Mouse (Mus musculus) G1E-ER4 (cell line): ENCODE measurements around the gene Dync2h1. TPM values are rescaled to one million over a fixed set of nuclear protein-coding genes. Genes with fewer than 3 reads are reported as not detected.

Experiments used
- GATA1 ChIP-seq: IDR thresholded peaks from one replicate; pipeline ENCODE4 v1.8.0; 2012; ENCODE audit warnings: low read length, inconsistent platforms
- polyA plus RNA-seq: library from polyadenylated mRNA; stranded (reverse); fragments of >175 nt; gene quantifications from 2 replicates; pipeline ENCODE4 v1.2.3, GENCODE M21; 2012

Gene Dync2h1
- 0.24 and 0.44 TPM in 2 replicates for polyA plus RNA-seq

DNA sequence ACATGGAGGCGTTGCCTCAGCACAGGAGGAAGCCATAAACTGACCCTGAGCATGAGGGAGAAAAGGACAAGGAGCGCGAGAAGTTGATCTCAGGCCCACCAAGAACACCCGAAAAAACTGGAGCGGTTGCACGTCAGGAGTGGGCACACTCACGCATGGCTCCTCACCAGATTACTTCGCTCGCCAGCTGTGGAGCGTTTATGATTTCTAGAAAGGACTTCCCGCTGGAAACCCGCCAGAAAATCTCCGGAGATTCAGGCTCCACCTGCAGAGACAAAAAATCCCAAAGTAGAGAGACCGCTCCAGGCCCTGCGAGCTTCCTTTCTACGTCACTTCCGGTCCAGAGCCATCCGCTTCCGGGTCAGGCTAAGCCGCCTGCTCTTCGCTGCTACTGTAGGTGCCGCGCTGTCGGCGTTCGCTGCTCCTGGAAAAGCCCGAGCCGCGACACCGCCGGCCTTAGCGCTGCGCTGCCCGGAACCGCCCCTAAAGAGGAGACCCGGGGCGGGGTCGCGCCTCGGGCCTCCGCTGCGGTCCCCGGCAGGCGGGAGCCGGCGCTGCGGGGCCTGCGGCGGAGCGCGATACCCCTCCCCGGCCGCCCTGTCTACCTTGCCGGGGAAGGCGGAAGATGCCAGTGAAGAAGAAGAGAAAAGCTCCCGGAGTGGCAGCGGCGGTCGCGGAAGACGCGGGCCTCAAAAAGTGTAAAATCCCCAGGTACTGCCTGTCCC lies at the start of gene Dync2h1, which contains the start of gene Dcun1d5:
TSS of gene Dync2h1 (minus strand) at position 275 of the 725 bp plus-strand sequence.
TSS of gene Dcun1d5 (plus strand) at position 349 of the 725 bp plus-strand sequence.
- no peak for TF ChIP-seq GATA1

DNA sequence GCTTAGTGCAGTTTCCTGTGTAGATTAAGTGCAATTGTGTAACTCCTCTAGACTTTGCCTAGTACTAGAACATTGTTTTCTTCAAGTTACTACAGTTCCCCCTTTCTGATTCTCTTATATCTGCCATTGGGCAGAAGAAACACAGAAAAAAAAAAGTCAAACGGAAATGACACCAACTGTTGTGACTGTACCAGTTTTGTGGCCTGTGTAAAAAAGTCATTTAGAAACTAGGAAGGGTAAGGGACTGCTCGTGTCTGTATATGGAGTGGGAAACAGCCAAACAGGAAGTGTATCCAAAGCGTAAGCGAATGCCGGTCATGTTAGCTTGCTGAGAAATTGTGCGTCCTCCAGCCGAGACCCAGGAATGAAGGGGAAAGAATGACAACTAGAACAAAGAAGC lies 37.2 kb upstream of the Dync2h1 start:
- TF ChIP-seq GATA1 = no peak

DNA sequence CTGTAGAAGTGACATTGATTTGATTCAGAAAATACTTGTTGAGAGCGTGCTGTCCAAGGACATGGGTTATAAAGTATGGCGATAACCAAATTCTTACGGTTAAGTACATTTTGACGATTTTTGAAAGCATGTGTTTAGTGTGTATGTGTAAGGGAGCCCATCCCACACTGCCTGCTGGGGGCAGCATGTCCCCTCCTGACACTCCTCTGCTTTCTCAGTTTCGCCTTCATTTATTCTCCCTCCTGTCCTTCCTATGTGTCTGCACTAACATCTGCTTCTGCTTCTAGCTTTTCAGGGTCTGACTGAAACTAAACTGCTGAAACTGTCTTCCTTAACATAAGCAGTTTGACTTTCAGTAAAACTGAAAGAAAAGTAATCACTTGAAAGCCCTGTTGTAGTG lies 36.8 kb upstream of the Dync2h1 start:
- TF ChIP-seq GATA1 = no peak

DNA sequence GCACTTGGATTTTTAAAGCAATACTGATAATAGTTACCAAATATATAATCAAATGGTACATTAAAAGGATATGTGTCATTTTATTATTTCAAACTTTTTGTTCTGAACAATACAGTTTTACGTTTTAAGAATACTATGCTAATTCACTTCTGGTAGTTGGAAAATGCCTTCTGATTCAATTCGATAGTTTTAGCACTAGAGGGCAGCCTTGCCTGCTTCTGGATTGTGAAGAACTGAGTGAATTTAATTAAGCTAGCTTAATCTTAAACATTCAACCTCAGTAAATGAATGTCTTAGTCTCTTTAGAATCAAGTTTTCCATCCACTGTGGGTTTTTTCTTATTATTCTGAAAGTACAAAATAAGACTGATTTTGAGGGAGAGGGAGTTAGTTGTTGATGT lies 32.0 kb upstream of the Dync2h1 start:
- TF ChIP-seq GATA1 = no peak

DNA sequence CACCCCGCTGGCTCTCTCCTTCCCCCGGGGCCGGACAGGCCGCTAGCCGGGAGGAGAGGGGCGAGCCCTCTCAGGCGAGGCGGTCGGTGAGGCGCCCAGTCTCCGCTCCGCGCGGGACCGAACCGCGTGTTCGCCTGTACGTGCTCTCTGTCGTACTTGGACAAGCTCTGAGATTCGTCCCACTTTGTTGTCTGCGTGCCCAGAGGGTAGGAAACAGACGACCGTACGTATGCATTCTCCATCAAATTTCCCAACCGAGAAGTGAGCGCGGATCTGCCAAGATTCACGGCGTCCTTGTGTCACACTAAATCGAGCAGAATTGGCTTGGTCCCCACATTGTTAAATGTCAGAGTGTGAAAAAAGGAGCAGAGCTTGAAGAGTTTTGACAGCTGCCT lies 648 bp upstream of the Dync2h1 start:
- TF ChIP-seq GATA1 = no peak

DNA sequence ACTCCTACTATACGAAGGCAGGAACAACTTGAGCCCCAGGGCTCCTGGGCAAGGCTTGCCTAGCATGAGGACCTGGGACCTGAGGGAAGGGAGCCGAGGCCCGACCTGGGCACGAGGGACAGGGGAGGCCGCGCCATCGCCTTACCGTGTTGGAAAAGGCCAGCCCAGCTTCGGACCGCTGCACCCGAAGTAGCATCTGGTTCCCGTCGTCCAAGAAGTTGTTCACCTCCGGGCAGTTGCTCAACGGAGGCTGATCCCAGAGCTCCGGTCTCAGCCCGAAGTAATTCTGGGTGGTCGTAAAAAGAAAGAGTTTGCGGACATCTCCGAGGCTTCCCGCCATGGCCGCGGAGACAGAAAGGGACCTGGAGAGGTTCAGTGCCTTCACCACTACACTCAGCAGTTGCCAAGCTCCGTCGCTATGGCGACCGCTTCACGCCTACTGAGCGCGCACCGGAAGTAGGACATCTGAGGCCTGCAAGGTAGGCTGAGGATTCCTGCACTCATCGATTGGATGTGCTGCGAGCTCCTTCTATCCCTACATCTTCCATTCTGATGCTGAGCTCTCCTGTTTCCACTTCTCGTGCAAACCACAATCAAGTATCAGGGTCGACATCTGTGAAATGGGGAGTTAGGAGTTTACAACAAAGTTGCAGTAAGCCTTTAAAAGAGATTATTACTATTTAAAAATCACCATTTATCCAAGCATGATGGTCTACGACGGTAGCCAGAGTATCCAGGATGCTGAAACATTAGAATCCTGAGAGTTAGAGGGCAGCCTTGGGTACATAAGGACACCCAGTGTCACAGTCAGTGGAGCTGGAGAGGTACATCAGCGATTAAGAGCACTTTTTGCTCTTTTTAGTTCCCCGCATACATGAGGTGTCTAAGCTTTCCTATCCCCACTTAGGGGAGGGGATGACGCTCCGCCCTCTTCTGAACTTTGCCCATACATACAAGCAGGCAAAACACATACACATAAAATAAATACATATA lies 7.3 kb downstream of the Dync2h1 start:
- TF ChIP-seq GATA1 = no peak

DNA sequence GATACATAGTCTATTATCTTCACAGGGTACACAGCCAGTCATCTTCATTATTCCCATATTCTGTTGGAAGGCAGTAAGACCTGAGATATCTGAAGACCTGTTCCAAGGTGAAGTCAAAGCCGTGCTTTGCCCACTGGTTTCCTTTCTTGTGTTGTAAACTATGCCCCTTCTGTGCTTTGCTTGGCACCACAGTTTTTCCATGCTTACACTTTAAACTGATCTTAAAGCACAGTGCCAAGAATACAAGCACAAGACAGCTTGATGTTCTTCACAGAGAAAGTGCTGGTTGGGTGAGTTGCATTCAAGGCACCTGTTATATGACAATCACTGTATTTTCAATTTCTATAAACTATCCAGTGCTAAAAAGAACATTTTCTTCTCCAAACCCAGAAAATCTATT lies 10.5 kb downstream of the Dync2h1 start:
- TF ChIP-seq GATA1 = no peak

DNA sequence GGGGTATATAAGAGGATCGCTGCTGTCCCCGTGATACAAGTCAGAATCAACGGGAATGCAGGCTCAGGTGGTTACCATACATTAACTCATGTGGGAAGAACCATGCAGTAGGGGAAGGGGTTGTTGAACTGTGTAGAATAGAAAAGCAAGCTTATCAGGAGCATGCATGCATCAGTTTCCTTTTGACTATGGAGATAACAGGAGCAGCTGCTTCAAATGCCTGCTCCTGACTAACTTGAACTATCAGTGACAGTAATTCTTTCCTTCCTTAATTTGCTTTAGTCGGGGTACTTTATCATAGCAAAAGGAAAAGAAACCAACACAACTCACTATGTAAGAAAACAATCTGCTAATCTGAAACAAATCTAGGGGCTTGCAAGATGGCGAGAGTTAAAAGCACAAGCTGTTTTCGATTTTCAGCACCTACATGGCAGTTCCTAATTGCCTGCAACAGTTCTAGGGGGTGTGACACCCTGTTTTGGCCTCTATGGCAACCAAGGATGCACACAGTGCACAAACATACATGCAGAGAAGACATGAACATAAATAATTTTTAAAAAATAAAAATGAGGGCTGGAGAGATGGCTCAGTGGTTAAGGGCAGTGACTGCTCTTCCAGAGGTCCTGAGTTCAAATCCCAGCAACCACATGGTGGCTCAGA lies 16.8 kb downstream of the Dync2h1 start:
- TF ChIP-seq GATA1 = peak; percentile 70

DNA sequence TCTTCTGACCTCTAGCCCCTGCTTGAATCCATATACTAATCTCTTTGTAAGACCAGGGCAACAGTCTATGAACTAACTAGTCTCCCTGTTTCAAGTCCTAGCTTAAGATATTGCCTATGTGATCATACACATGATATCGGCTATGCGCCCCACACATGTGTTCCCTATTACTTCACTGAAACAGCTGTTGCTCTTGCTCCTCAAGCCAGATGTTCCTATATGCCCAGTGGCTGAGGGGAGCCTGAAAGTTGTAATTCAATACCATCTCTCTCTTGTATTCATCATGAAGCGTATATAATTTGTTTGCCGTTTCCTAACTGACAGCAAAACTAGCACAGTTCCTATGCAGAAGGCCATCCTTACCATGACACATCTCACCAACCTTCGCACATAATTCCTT lies 23.6 kb downstream of the Dync2h1 start:
- TF ChIP-seq GATA1 = no peak

DNA sequence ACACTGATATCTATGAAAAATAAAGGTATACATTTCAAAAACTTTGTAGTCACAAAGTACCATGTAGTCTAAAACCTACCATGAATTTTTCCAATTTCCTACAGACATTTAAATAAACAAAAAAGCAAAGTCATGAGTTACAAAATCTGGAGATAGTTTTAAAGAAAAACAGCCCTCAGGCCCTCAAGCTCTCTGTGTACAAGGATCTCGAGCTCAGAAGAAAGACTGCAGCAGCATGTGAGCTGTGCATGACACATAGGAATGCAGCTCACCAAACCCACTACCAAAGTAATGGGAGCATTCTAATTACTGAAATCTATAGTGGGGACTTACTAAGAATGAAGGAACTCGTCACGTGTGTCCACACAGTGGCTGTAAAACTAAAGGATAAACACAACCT lies 24.5 kb downstream of the Dync2h1 start:
- TF ChIP-seq GATA1 = no peak

DNA sequence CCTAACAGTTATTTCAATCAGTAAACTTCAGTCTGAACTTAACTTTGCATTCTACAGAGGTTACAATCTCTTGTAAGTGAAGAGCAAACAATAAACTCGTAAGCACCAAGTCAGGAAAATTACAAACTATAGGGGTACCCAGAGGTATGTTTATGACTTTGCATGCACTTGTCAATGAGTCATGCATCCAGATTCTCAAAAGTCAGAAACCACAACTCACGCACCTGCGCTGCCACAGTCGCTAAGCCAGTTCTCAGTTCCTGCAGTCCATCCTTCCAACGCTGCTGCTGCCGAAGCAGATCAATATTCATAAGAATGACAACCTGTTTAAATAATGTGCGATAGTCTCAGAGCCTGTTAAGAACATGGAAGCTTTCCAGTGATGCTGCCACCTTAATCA lies 25.6 kb downstream of the Dync2h1 start:
- TF ChIP-seq GATA1 = no peak

DNA sequence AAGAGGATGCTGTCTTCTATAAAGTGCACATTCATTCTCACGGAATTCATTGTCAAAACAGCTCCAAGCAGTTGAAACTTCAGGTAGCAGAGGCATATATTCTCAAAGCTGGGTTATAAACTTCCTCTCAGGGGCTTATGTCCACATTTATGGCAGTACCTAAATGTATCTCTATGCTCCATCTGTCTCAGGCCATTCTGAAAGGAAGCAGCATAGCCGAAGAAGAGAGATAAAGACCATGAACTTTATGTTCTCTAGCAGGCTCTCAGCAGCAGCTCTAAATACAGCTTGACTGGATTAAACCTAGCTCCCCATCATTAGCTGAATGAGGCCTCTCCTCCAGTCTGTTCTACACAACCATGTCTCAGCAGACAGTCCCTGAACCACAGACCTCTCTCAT lies 29.9 kb downstream of the Dync2h1 start:
- no peak for TF ChIP-seq GATA1

DNA sequence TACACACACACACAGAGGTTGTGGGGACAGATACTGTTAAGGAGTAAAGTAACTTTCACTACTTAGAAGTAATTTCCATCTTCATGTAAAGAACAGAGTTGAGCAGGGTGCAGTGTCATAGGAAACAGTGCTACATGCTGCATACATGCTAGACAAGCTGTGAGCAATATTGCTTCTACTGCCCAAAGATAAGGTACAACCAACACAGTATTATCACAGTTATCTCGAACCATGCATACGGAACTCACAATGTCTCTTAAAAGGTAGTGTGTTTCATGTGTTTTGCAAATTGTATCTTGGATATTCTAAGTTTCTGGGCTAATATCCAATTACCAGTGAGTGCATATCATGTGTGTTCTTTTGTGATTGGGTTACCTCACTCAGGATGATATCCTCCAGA lies 61.4 kb downstream of the Dync2h1 start:
- no peak for TF ChIP-seq GATA1

DNA sequence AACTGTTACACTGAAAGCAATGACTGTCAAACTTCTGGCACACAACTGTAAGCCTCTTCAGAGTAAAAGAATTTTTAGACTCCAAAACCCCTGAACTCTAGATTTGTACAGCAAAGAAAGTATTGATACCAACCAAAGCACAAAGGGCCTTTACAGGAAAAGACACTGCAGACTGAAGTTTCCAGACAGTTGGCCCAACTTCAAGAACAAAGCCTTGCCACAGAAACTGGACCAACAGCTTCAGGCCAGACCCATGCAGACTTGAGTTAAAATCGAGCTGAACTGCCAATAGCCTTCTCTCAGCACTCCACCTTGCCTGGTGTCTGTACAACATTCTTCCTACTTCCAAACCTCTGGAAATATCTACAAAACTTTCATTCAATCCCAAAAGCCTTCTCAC lies 74.1 kb downstream of the Dync2h1 start:
- TF ChIP-seq GATA1 = no peak

DNA sequence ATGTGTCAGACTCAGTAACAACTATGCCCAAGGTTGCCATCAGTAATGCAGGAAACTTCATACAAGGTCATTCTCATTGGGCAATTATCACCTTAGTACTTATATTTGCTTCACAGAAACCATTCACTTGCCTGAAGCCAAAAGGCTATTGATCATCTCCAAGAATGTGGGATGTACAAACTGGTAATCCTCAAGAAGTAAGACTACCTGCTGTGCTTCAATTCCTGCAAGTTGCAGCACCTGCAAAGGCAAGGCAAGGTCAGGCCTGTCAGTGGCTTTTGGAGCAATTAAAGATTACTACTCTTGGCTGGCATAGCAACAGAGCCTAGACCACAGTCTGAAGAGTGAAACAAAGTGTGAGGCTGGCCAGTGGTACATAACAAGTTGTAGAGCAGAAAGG lies 82.9 kb downstream of the Dync2h1 start:
- TF ChIP-seq GATA1 = no peak

DNA sequence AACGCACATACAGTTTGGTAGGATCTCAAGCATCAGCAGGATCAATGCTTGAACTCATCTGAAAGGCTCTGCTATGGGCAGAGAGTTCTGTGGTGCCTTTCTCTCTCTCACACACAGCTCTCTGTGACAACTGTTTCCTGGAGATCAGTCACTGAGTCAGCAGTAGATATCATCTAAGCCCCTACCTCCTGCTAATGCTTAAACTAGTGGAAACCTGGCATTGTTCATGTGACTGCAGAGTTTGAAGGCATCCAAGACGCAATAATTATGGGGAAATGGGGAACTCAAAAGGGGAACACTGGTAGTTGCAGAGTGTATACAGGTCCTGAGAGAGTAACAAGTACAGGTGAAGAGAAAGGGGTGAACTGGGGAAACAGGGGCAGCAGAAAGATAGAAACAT lies 109.6 kb downstream of the Dync2h1 start:
- no peak for TF ChIP-seq GATA1
